Mouse (Mus musculus): ENCODE results near the gene Becn1. TPM values are rescaled to one million over a fixed set of nuclear protein-coding genes. Genes with fewer than 3 reads are reported as not detected.

Gene Becn1
- total RNA-seq (2023) = 181 to 201 TPM (median 186 TPM) in 4 replicates

DNA sequence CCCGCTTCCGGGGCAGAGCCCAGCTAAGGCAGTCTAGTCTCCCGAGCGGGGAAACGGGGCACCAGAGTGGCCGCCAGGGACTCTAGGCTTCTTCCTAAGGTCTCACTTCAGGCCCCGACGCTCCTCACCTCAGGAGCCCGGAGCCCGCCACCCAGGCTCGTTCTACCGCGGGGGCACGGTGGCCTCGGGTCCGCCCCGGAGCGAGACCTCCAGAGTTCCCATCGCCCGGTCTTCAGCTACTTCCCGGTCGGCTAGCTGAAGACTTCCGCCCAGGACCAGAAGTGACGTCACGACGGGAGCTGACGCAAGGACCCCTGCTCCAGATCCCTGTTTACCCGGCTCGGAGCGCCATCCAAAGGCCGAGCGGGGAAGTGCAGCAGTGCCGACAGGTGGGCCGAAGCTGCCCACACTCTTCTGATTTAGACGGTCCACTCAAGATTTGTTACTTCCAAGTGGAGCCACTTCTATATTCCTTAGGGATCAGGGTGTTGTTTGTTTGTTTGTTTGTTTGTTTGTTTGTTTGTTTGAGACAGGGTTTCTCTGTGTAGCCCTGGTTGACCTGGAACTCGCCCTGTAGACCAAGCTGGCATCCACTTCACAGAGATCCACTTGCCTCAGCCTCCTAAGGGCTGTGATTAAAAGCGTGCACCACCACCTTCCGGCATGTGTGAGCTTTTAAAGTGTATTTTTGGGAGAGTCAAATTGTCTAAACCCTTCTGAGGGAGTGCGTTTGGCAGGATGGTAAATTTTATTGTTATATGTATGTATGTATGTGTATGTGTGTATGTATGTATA lies at the start of gene Becn1:
TSS of gene Becn1 (minus strand) at position 283 of the 795 bp plus-strand sequence.

DNA sequence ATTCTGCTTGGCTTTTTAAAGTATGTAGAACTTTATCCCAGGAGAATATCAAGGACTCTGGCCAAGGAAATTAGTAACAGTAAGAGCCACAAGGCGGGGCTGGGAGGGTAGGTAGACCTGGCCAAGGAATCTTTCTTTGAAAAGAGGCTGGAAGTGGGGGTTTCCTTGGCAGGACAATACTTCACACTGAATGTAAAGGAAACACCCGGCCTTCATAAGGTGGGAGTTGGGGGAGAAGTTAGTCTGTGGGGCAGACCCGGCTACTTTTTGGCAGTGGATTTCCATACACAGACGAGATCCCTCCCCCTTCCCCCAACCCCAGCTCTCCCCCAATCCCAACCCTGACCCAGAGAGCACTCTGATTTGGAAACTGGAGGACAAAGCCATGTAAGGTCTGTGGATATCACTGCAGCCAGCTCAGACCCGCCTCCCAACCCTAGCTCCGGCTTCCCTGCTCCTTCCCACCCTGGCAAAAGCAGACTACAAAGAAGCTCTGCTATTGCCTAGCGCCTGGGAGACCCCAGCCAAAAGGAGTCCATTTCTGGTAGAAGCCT lies 28.4 kb upstream of the Becn1 start, which contains the start of gene Aoc3:
TSS of gene Aoc3 (plus strand) at position 235 of the 554 bp plus-strand sequence.

DNA sequence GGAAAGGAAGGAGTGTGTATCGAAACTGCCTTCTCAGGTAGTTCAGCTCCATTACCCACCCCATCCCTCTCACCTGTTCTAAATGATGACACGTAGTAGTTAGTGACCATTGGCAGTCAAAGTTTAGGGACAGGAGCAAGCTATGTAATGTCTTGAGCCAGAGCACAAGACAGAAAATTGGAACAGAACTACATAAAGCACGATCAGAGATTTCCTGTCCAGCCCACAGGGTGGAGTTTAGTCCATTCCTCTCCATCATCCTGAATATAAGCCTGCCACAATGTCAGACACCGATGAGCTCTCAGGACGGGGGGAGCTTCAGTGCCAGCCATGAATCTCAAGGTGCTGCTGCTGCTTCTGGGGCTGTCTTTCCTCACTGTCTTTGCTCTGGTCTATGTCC lies 22.7 kb upstream of the Becn1 start, which contains the start of gene Aoc2:
TSS of gene Aoc2 (plus strand) at position 301 of the 400 bp plus-strand sequence.

DNA sequence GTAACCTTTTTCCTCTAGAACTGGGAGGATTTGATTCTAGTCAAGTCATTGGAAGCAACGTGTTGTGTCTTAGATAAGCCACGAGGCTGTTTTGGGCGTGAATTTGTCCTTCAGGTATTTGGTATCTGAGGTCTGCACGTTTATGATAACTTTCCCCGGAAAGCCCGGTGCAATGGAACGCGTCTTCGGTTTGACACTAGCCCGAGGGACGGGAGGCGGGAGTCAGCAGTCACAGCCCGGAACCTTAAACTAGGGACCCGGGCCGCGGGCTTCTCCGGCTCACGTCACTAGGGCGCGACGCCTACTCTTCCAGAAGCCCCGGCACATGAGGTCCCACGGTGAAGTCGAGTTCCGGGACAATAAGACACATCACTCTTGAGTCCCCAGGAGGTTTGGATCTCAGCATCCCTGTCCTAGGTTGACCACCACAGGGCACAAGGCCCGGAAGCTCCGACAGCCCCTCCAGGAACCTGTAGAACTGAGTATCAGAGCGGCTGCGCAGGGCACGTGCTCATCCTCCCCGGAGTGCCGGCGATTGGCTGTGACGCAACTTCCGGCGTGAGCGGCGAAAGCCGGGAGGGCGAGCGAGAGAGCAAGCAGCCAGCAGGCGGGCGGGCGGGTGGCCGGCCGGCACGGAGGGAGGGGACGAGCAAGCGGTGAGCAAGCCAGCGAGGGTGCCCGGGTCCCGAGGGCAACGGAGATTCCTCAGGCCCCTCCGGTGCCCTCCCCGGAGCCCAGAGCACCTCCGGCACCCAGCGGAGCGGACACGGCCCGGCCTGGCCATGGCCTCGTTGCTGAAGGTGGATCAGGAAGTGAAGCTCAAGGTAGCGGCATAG lies 13.8 kb upstream of the Becn1 start, which contains the start of gene Psme3:
TSS of gene Psme3 (plus strand) at position 549 of the 836 bp plus-strand sequence.

DNA sequence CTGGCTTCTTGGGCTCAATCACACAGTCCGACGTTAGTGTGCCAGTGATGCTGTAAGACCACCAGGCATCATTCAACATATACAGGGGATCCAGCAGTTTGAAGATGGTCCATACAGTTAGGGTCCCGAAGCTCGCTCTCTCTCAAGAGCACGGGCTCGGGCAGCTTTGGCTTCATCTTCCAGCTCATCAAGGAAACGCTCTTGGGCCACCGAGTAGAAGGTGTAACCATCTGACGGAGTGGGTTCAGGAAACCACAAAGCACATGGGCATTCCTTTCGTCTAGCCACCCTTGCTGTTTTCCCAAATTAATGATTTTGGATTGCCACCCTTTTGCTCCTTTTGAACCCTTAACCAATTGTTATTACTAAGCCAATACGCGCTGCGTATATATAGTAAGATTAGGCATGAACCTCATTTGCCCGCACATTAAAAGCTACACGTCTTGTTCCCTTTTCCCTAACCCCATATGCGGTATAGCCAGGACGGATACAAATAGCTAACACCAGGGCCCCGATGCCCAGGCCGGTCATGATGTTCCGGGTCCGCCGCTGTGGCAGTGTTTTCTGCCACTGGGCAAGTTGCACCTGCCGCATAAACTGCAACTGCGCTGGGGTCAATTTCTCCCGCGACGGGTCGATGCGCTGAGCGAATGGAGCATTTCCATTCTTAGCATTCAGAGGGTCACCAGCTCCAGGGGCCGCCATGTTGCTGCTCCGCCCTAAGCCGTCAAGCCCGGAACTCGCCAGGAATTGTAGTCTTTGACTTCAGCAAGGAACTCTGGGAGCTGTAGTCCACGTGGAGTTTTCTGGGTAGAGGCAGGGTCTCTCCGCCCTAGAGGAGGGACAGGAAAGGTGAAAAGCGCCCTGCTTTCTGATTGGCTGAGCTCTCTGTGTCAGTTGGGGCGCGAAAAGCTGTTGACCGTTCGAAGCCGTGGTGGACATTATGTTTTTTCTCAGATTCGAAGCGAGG lies 23.6 kb downstream of the Becn1 start, which contains the start of the genes Cntd1 and Coa3:
TSS of gene Cntd1 (plus strand) at position 790 of the 970 bp plus-strand sequence.
TSS of gene Coa3 (minus strand) at position 892 of the 970 bp plus-strand sequence.

DNA sequence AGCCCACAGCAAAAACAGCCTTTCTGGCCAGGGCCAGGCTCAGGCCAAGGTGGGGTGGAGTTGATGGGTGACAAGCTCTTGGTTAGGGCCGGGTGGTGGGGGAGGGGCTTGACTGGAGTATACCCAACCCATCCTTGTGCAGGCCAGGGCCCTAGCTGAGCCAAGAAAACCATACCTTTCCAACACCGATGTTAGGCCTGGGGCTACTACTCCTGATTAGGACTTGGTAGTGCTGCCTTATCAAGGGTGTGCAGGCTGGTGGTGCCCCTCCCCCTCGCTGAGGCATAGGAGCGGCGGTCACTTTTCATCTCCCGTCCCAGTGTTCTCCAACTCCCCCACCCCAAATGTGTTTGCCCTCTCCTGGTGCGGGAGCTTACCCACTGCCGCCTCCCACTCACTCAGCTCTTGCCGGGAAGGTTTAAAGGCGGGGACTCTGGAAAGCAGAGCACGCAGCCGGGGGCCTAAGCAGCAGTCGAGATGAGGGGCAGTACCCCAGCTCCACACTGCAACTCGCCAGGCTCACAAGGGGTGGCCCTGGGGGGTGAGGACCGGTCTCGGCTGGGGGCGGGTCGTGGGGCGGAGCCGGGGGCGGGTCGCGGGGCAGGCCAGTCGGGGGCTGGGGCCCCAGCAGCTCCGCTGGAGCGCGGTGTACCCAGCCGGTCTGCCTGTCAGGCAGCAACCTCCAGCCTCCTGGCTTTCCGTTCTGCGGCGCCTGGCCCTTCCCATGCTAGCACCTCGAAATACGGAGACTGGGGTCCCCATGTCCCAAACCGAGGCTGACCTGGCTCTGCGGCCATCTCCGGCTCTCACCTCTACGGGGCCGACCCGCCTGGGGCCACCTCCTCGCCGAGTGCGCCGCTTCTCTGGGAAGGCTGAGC lies 41.9 kb downstream of the Becn1 start, which contains the start of gene Wnk4:
TSS of gene Wnk4 (plus strand) at position 620 of the 878 bp plus-strand sequence.

DNA sequence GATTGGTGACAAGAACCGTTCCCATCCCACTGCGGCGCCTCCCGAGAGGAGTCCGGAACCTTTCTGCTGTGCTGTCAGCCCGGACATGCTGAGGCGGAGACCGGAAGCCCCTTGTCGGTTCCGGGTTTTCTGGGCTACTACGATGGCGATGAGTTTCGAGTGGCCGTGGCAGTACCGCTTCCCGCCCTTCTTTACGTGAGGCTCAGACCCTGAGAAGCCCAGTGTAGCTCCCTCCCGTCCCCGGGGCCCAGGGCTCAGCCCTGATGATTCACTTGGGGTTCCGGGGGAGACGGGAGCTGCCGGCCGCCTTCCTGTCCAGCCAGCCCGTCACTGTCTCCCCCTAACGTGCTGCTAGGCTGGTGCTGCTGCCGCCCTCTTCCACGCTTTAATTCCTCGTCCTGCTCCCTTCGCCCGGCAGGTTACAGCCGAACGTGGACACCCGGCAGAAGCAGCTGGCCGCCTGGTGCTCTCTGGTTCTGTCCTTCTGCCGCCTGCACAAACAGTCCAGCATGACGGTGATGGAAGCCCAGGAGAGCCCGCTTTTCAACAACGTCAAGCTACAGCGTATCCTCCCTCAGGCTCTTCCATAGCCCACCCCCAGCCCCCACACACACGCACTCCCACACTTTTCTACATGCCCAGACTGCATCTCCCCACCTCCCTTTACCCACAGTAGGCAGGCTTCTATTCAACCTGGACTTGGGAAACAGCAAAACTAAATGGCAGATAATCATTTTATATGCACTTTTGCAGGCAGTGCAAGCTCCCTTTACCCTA lies 48.3 kb downstream of the Becn1 start, which contains the start of gene Vps25:
TSS of gene Vps25 (plus strand) at position 95 of the 777 bp plus-strand sequence.

DNA sequence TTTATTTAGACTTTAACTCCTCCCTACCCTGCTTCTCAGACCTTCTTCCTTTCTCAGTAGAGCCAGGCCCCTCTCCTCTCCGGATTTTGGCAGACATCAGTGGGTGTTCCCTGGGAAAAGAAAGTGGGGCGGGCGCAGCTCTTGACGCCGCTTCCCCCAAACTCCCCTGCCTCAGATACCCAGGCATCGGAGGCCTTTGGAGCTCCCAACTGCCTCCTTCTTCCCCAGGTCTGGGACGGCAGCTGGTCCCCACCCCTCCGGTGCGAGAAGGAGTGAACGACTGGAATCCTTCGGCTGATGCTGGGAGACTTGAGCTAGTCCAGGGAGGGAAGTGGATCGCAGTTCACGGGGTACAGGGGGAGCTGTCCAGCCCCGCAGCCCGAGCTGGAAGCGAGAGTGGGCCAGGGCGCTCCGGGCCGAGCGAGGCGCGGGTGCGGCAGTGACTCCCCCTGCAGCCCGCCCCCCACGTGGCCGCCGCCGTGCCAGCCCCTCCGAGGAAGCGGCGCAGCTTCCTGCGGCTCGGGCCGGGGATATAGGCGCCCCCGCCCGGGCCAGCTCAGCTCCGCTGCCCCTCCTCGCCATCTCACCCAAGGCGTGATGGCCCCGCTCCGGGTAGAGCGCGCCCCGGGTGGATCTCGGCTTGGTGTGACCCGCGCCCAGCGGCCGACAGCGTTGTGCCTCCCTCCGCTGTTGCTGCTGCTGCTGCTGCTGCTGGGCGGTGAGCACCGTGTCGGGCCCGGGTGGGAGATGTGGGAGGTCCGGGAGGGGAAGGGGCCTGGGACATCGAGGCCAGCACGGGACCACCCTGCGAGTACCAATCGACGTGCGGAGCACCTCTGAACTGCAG lies 56.0 kb downstream of the Becn1 start, which contains the start of gene Ramp2:
TSS of gene Ramp2 (plus strand) at position 174 of the 847 bp plus-strand sequence.

Other genes with a start within 250 kb of the Becn1 start
- gene Naglu, start 232.3 kb downstream of the Becn1 start, total RNA-seq (2023) = 12.9 to 16.4 TPM (median 15.4 TPM) in 4 replicates
- 0.86 to 2.2 TPM (median 1.4 TPM) in 4 replicates for gene Hsd17b1, start 223.9 kb downstream of the Becn1 start, total RNA-seq (2023)
- gene Coasy, start 219.7 kb downstream of the Becn1 start, total RNA-seq (2023) = 13.9 to 15.7 TPM (median 14.8 TPM) in 4 replicates
- 32.6 to 43.0 TPM (median 36.8 TPM) in 4 replicates for gene Mlx, start 215.0 kb downstream of the Becn1 start, total RNA-seq (2023)
- gene Psmc3ip, start 206.8 kb downstream of the Becn1 start, total RNA-seq (2023) = 3.7 to 4.6 TPM (median 4.2 TPM) in 4 replicates
- gene Retreg3, start 182.4 kb downstream of the Becn1 start, total RNA-seq (2023) = 71.0 to 81.9 TPM (median 75.1 TPM) in 4 replicates
- gene Tubg1, start 182.3 kb downstream of the Becn1 start, total RNA-seq (2023) = 15.8 to 18.7 TPM (median 16.9 TPM) in 4 replicates
- gene Tubg2, start 146.4 kb downstream of the Becn1 start, total RNA-seq (2023) = 3.1 to 5.6 TPM (median 4.7 TPM) in 4 replicates
- 0.34 to 0.49 TPM (median 0.37 TPM) in 4 replicates for gene Cntnap1, start 131.8 kb downstream of the Becn1 start, total RNA-seq (2023)
- gene Plekhh3, start 130.9 kb downstream of the Becn1 start, total RNA-seq (2023) = 1.2 to 4.3 TPM (median 3.4 TPM) in 4 replicates
- gene Ccr10, start 126.8 kb downstream of the Becn1 start, total RNA-seq (2023) = not detected in 4 replicates
- gene Ezh1, start 75.8 kb downstream of the Becn1 start, total RNA-seq (2023) = 78.1 to 86.6 TPM (median 84.3 TPM) in 4 replicates
- gene Ramp2, start 56.3 kb downstream of the Becn1 start, total RNA-seq (2023) = not detected in 4 replicates
- gene Vps25, start 48.6 kb downstream of the Becn1 start, total RNA-seq (2023) = 74.7 to 90.7 TPM (median 77.1 TPM) in 4 replicates
- 0.30 to 1.1 TPM (median 0.57 TPM) in 4 replicates for gene Wnk4, start 41.7 kb downstream of the Becn1 start, total RNA-seq (2023)
- 0.22 to 0.77 TPM (median 0.35 TPM) in 4 replicates for gene Cntd1, start 23.3 kb downstream of the Becn1 start, total RNA-seq (2023)
- gene Coa3, start 23.2 kb downstream of the Becn1 start, total RNA-seq (2023) = 27.6 to 31.2 TPM (median 28.7 TPM) in 4 replicates
- gene Psme3, start 13.9 kb upstream of the Becn1 start, total RNA-seq (2023) = 136 to 141 TPM (median 140 TPM) in 4 replicates
- 13.9 to 14.7 TPM (median 14.2 TPM) in 4 replicates for gene Aoc2, start 22.8 kb upstream of the Becn1 start, total RNA-seq (2023)
- 0.28 to 0.64 TPM (median 0.60 TPM) in 4 replicates for gene Aoc3, start 28.3 kb upstream of the Becn1 start, total RNA-seq (2023)
- gene G6pc, start 65.3 kb upstream of the Becn1 start, total RNA-seq (2023) = not detected in 4 replicates
- 21.0 to 29.1 TPM (median 23.2 TPM) in 4 replicates for gene Aarsd1, start 115.3 kb upstream of the Becn1 start, total RNA-seq (2023)
- gene Gm27029, start 122.5 kb upstream of the Becn1 start, total RNA-seq (2023) = 0.63 to 1.1 TPM (median 0.92 TPM) in 4 replicates
- 19.6 to 22.2 TPM (median 21.1 TPM) in 4 replicates for gene Rundc1, start 122.8 kb upstream of the Becn1 start, total RNA-seq (2023)
- 1.7 to 3.6 TPM (median 1.8 TPM) in 4 replicates for gene Ptges3l, start 123.0 kb upstream of the Becn1 start, total RNA-seq (2023)
- 121 to 138 TPM (median 128 TPM) in 4 replicates for gene Rpl27, start 140.0 kb upstream of the Becn1 start, total RNA-seq (2023)
- 63.3 to 70.8 TPM (median 65.7 TPM) in 4 replicates for gene Ifi35, start 146.1 kb upstream of the Becn1 start, total RNA-seq (2023)
- 0.53 to 0.75 TPM (median 0.63 TPM) in 4 replicates for gene Rnd2, start 162.7 kb upstream of the Becn1 start, total RNA-seq (2023)
- 15.8 to 19.6 TPM (median 17.8 TPM) in 4 replicates for gene Vat1, start 163.9 kb upstream of the Becn1 start, total RNA-seq (2023)
- 7.2 to 8.9 TPM (median 8.0 TPM) in 4 replicates for gene Brca1, start 249.7 kb upstream of the Becn1 start, total RNA-seq (2023)
- gene Nbr1, start 249.9 kb upstream of the Becn1 start, total RNA-seq (2023) = 130 to 160 TPM (median 142 TPM) in 4 replicates